Mouse (Mus musculus) right cerebral cortex, postnatal 4 days (tissue): Measurements from ENCODE around the gene Gm21708.
"Not testable (repeated sequence)": the region's sequence is repeated elsewhere in the genome, so short reads cannot be mapped to it uniquely, and the experiment has no call there.

Experiments
- DNase-seq: peaks from one replicate; pipeline ENCODE4 v3.0.0-alpha.2; 2022

Gm21708 gene

DNA sequence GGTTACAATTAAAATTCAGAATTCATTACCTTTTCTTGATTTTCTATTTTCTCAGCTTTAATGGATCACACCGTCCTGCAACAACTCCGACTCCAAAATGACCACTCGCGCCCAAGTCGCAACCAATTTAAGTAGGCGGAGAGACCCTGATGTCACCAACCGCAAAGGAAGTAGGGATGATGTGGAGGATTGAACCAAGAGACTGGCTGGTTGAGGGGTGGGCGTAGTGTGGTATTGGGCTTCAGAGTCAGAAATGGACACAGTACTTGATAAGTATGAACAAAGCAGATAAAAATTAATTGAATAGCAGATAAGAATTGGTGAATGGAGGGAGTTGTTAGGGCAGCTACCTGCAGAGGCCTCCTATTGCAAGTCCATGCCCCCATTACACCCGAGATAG lies at the start of gene Gm21708, which contains the start of gene Gm21704:
Gm21708 (minus strand) TSS at position 101 of the 400 bp plus-strand sequence.
Gm21704 (minus strand) TSS at position 101 of the 400 bp plus-strand sequence.
- not testable (repeated sequence) for DNase-seq
